Mouse (Mus musculus): ENCODE measurements around the gene Lif.

GRCm38 (mm10) chr11:4267202-4267578, 9.8 kb downstream of the Lif start:
- TF ChIP-seq CHD2 (IDR thresholded peaks at IDR 0.05; ENCODE audit: low read depth, low read length) (no peak), ZNF384 (IDR thresholded peaks at IDR 0.05; ENCODE audit: low read depth, low read length) (no peak)

All from ES-E14 (cell line).